Mouse (Mus musculus) v-Abl transformed pro-B cells (cell line): ENCODE results near the gene Hivep1.

Experiments used
- in situ Hi-C, 2 experiments: fragments of 400-800 bp; cut with MboI; formaldehyde crosslinking; loops; one replicate each; pipeline ENCODE4 v1.15.1; 2025; ENCODE audit not compliant: unreplicated experiment in 2 of 2

Hivep1 gene

GRCm38 (mm10) chr13:42073285-42073684 lies 21.5 kb downstream of the Hivep1 start:
- in situ Hi-C loops, result no loop called here

DNA sequence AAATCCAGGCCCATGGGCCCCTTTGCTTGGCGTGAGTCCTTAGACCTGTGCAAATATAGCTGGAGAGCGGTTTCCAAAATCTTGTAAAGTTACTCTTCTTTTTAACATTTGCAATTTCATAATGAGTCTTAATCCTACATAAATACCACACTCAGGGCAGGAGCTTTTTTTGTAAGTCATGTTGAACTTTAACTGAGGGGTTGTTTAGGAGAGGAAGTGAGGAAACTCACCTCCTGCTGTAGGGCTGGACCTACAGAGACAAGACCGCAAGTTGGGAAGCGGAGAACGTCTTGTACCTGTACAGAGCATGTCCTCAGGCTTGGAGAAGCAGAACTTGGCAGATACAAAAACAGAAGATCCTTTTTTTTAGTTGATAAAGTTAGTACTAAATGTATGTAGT lies 23.7 kb downstream of the Hivep1 start:
- in situ Hi-C loops, result no loop called here

GRCm38 (mm10) chr13:42076751-42077302 lies 25.0 kb downstream of the Hivep1 start:
- in situ Hi-C loops, result no loop called here

DNA sequence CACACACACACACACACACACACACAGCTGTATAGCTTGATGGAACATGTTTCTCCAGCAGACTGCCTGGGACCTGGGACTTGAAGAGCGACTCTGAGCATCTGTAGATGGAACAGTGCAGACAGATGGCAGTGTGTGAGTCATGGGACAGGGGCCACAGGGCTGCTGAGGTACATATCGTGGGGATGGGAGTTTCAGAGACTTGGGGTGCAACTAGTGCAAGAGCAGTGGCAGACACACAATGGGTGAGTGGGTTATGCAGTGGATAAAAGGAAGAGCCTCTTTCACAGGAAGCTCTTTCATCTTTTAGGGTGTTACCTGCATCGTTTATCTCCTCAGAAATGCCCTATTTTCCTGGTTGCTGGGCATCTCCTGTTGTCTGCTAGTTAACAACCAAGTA lies 25.8 kb downstream of the Hivep1 start:
- in situ Hi-C loops, result no loop called here

DNA sequence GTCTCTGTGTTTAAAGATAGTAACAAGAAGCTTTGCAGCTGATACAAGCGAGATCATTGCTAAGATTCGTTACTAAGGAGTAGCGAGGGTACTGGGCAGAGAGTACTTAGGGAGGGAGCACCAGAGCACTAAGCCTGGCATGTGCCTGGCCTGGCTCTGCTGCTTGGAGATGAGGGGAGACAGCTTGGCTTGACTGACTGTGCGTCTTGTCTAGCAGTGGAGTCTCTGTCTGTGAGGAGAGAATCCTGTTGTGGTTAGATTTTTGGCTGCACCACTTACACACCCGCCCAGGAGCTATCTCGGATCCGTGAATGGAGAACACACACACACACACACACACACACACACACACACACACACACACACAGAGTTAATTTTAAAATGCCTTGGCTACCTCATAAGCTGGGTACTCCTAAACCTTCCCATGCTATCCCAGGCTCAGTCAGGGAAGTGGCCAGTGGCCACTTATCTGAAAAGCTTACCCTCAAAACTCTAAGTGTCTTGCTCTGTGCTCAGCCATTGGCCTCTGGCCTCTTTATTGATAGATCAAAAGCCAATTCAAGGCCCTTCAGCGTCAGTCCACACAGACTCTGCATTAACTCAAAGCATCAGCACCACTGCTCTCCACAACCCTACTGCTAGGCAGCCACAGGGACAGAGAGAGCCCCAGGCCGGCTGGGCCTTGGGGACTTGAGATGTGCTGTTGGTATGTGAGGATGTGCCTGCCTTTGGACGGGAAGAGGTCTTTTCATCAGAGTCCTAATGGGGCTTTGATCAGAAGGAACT lies 28.5 kb downstream of the Hivep1 start:
- in situ Hi-C loops, result no loop called here

GRCm38 (mm10) chr13:42088339-42088738 lies 36.5 kb downstream of the Hivep1 start:
- in situ Hi-C loops, result no loop called here

DNA sequence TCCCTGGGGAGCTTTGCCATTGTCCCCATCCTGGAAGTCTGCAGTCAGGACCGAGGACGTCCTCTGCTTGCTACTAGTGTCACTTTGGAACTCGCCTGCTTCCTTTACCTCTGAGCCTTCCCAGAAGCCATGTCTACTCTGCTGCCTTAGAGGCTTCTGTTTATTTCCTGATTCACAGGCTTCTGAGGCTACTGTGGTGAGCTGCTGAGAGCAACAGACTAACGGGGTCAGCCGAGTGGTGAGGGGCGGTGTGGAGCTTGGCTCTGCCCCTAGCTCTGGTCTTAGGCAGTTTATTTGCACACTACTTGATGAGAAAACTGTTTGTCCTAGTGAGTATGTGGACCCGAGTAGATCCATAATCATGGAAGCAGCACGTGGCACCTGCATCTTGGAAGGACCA lies 37.2 kb downstream of the Hivep1 start:
- in situ Hi-C loops, result no loop called here

DNA sequence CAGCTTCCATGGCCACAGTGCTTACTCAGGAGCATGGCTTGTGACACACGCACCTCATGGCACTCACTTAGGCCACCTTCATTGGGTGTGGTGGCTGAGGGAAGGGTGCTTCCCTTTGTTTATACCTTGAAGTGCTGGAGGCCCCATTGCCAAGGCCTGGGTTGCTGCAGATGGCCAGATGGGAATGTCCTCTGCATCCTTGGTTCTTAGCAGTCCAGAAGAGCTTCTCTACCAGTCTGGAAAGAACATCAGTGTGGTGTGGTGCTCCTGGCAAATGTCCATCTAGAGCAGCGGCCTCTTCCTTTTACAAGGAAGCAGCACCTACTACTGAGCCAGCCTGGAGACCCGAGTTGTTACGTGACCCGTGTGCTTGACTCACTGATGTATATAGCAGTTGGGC lies 38.9 kb downstream of the Hivep1 start:
- in situ Hi-C loops, result no loop called here

DNA sequence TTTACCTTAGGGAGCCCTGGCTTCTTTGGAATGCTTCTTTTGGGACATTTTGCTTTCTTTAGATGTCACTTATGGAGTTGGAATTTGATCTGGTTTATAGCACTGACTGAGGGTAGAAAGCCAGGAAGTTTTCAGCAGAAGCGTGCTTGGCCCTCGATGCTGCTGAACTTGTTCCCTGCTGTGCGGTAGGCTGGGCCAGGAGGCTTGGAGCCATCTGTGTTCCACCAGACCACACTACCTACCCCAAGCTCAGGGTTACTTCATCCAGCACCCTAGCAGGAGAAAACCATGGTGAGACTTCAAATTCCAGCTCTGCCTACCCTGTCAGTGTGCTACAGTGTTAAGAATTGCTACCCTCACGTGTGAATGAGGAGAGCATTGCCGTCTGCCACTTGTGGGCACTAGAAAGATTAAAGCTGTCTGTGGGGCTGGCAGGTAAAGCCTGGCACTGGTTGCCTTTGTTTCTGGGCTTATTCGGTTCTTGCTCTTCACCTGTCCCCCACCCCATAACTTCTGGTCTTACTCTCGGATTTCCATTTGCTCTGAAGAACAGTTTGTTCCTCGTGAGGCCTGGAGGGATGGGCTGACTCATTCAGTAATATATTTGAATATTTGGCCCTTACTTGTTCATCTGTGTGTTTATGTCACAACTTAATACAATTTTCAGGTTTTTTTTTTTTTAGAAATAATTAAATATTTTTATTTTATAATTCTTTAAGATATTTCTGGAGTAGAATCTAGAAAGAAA lies 40.7 kb downstream of the Hivep1 start:
- in situ Hi-C loops, result no loop called here

DNA sequence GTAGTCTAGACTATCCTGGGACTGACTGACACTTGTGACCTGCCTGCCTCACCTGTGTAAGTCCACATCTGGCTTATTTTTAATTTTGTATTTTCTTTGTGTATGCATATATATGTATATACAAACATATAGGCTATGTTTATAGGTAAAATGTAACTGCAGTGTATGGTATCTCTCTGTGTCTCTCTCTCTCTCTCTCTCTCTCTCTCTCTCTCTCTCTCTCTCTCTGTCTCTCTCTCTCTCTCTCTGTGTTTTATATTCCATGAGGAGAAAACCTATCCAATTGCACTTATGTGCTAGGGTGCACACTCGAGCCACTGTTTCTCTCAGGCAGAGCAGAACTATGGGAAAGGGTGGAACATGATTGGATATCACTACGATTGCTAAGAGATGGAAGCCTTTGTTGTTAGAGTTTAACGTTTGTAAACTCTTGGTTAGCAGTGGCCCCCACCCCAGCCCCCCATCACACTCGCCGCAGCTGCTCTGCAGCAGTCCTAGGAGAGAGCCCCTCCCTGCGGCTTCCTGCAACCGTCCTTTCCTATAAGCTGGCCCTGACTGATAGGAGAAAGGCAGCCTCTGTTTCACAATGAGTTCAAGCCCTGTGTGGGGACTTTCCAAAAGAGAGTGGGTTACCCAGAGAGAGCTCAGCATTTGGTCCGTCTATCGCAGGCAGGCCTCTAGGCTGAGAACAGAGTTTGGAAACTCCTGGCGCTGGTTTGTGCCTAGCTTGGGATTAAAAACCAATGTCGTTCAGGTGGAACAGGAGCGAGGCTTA lies 41.6 kb downstream of the Hivep1 start:
- in situ Hi-C loops, result no loop called here

GRCm38 (mm10) chr13:42095826-42096515 lies 44.1 kb downstream of the Hivep1 start:
- in situ Hi-C loops, result no loop called here

- in situ Hi-C loops, result no loop called here
These were observed 45.3 kb downstream of the Hivep1 start for GRCm38 (mm10) chr13:42097109-42097508.

- in situ Hi-C loops, result no loop called here
These were observed 46.7 kb downstream of the Hivep1 start for GRCm38 (mm10) chr13:42098522-42098921.

GRCm38 (mm10) chr13:42099523-42099922 lies 47.7 kb downstream of the Hivep1 start:
- in situ Hi-C loops, result no loop called here

DNA sequence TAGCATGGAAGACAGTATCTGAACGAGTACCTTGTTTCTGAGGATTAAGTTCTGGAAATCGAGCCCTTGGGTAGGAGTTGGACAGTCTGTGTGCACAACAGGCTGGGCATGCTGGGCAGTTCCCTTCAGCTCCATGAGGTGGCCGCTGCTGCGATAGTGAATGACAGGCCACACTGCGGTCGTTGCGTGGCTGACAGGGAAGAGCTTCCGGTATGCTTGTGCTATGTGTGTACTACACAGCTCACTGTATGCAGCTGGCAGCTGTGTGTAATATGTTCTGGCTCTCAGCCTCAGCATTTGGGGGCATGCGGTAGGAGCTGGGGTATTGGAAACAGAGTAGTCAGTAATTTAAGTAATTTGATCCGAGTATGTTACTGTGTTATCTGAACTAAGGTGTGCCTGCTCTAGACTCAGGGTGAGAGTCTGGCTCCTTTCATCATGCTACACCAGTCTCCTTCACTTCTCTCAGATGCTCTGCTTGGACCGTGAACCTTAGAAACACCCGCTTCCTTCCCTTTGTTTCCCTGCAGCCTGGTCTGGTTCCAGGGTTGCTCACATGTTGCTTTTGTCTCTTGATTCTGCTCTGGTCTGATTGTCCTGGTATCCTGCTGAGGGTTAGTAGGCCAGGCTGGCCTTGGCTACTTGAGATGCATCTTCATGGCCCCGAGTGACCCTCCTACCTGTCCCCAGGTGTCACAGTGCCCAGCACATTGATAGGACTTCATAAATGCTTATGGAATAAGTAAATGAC lies 49.8 kb downstream of the Hivep1 start:
- in situ Hi-C loops, result no loop called here

- in situ Hi-C loops, result no loop called here
These were observed 51.2 kb downstream of the Hivep1 start for GRCm38 (mm10) chr13:42102980-42103379.

DNA sequence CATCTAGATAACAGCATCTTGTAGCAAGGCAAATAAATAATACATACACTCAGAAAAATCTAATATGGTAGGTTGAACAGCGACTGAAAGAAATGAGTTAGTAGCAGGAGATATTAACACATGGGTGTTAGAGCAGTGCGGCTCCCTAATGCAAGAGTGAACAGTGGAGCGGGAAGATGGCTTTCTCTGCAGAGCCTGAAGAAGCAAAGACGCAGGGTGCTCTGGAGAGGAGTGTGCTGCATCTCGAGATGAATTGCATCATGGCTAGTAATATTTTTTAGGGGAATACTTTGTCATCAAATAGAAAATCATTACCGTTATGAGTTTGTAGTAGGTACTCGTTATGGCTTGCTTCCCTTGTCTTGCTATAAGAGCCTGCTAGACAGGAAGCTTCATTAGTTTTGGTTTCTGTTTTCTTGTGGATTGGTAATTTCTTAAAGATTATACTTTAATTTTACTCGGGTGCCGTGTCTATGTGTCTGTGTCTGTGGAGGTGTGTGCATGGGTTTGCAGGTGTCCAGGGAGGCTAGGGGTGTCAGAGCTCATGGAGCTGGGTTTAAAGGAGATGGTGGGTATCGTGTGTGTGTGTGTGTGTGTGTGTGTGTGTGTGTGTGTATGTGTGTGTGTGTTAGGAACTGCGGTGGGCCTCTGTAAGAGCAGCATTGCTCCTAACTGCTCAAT lies 51.8 kb downstream of the Hivep1 start:
- in situ Hi-C loops, result no loop called here

- in situ Hi-C loops, result no loop called here
These were observed 52.5 kb downstream of the Hivep1 start for GRCm38 (mm10) chr13:42104371-42104770.
